Mouse (Mus musculus) embryonic fibroblast, embryonic 13.5 days (primary cell): ENCODE measurements around the gene Dhrs7. TPM values are rescaled to one million over a fixed set of nuclear protein-coding genes. Genes with fewer than 3 reads are reported as not detected.

Experiments
- H3K27ac ChIP-seq: 2 replicates; pipeline ENCODE4 v1.5.1; 2012; ENCODE audit warnings: low read length, control low read depth, inconsistent platforms; ENCODE audit not compliant: insufficient read depth
- H3K4me1 ChIP-seq: 2 replicates; pipeline ENCODE4 v1.6.1; 2011; ENCODE audit warnings: low read length; ENCODE audit not compliant: control insufficient read depth, insufficient read depth
- H3K4me3 ChIP-seq: 2 replicates; pipeline ENCODE4 v1.5.1; 2011; ENCODE audit warnings: mild to moderate bottlenecking, control low read depth, low read length; ENCODE audit not compliant: insufficient read depth
- CTCF ChIP-seq: IDR thresholded peaks from 2 replicates; pipeline ENCODE4 v1.5.1; 2011; ENCODE audit warnings: mild to moderate bottlenecking, control low read depth, low read length, moderate library complexity, borderline replicate concordance; ENCODE audit not compliant: insufficient read depth
- POLR2A ChIP-seq: IDR thresholded peaks from 2 replicates; pipeline ENCODE4 v1.6.1; 2011; ENCODE audit warnings: low read depth, mild to moderate bottlenecking, control low read depth, low read length, moderate library complexity
- polyA plus RNA-seq: library from polyadenylated mRNA; stranded (reverse); fragments of >200 nt; gene quantifications from 2 replicates; pipeline ENCODE4 v1.2.4, GENCODE M21; 2011; ENCODE audit warnings: low read depth; ENCODE audit not compliant: missing spikeins, insufficient read length

Gene Dhrs7
- polyA plus RNA-seq, 1 experiment, result 31.6 TPM

- TF ChIP-seq CTCF, result no peak
- TF ChIP-seq POLR2A, result no peak
- Histone ChIP-seq H3K27ac (no peak overlapping the region), H3K4me3 (no peak overlapping the region), H3K4me1 (no peaks in the 10 kb centered on the region)
Measured at GRCm38 (mm10) chr12:72682511-72683282, 18.0 kb upstream of the Dhrs7 start.

DNA sequence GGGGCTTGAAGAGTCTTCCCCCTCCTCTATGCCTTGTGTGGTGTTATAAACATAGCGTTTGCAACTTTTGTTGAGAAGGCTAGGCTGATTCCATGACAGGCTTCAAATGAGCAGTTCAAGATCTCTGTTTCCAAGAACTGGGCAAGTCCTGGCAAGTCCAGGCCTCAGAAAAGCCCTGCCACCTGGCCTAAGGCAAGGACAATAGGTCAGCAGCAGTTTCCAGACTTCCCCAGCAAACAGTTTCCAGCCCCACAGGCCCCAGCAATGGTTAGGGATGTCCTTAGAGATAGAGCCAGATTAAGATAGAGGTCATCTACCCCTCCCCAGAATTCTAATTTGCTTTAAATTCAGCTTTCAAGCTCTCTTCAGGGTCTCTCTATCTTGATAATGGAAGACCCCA is 17.2 kb upstream of the Dhrs7 start:
- TF ChIP-seq POLR2A (no peak), CTCF (no peak)
- Histone ChIP-seq H3K4me3 (no peak overlapping the region), H3K4me1 (no peaks in the 10 kb centered on the region), H3K27ac (no peak overlapping the region)

- Histone ChIP-seq H3K4me1 (no peaks in the 10 kb centered on the region), H3K4me3 (no peak overlapping the region), H3K27ac (no peak overlapping the region)
- TF ChIP-seq POLR2A (no peak), CTCF (no peak)
Measured at GRCm38 (mm10) chr12:72679635-72680034, 14.9 kb upstream of the Dhrs7 start.

GRCm38 (mm10) chr12:72674820-72675219 is 10.1 kb upstream of the Dhrs7 start:
- Histone ChIP-seq H3K4me3 (no peak overlapping the region), H3K4me1 (no peaks in the 10 kb centered on the region), H3K27ac (no peak overlapping the region)
- no peak for TF ChIP-seq POLR2A
- TF ChIP-seq CTCF, result no peak

GRCm38 (mm10) chr12:72674079-72674797 is 9.5 kb upstream of the Dhrs7 start:
- Histone ChIP-seq H3K4me3 (no peak overlapping the region), H3K27ac (no peak overlapping the region), H3K4me1 (no peaks in the 10 kb centered on the region)
- TF ChIP-seq CTCF (no peak), POLR2A (no peak)

DNA sequence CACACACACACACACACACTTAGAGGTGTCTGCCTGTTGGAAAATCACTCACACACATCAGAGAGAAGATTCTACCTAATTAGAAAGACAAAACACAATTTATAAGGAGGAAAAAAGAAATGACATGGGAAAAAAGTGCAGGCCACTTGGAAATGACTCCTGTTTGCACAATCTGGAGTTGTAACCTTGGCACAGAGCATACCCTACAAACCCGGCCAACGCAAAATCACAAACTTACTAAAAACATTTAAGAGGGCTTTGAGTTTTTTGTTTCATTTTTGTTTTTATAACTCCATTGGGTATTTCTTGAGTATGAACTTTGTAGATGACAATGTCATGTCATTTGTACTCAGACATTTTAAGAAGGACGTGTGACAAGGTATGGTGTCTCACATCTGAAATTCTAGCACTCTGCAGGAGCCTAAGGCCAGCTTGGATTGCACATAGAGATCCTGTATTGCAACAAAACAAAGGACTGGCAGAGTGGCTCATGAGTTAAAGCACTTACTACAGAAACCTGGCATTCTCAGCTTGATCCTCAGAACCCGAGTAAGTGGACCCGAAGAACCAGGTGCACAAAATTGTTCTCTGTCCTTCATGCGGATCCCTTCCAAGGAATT is 6.9 kb upstream of the Dhrs7 start:
- H3K27ac ChIP-seq, result no peak overlapping the region
- TF ChIP-seq POLR2A, result no peak
- no peak for TF ChIP-seq CTCF
- H3K4me3 ChIP-seq, result no peak overlapping the region
- H3K4me1 ChIP-seq, result no peaks in the 10 kb centered on the region

- H3K4me1 ChIP-seq, result no peaks in the 10 kb centered on the region
- TF ChIP-seq CTCF, result no peak
- no peak for TF ChIP-seq POLR2A
- H3K4me3 ChIP-seq, result no peak overlapping the region
- no peak overlapping the region for H3K27ac ChIP-seq
Measured at GRCm38 (mm10) chr12:72670921-72671320, 6.2 kb upstream of the Dhrs7 start.

DNA sequence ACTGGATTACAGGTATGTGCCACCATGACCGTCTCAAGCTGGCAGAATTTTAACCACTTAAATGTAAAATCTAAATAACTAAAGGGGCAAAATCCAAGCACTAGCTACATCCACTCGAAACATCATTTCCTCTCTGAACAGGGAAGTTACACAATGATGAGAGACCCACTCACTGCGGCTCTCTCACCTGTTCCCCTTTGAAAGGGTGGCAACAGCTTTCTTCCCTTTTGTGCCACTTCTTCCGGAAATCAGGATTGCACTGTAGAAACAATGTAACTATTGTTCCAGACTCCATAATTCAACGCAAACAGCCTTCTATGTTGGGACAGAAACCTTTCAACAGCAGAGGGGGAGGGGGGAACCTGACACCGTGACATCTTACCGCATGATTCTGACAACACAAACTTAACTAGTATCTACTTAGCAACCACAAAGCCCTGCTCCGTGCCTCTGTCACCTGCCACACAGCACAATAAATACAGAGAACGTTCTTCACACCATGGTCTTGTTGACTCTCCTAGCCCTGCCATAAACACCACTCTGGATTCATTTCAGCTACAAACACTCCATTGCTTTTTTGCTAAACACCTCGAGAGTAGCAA is 3.3 kb upstream of the Dhrs7 start:
- TF ChIP-seq CTCF, result no peak
- no peak for TF ChIP-seq POLR2A
- no peak overlapping the region for H3K27ac ChIP-seq
- no peak overlapping the region for H3K4me3 ChIP-seq
- no peaks in the 10 kb centered on the region for H3K4me1 ChIP-seq

DNA sequence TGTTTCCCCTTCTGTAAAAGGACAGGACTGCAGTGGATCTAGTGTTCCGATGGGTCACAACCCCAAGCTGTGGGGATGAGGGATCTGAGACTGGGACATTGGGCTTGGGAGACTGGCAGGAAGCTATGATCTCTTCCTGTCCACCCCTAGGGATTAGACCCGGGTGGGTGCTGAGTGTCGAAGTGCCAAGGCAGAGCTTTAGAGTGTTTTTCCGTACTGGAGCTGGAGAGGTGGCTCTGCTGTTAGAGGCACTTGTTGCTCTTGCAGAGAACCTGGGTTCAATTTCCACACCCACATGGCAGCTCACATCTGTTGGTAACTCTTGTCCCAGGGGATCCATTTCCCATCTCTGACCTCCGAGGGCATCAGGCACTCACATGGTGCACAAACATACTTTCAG is 1.3 kb upstream of the Dhrs7 start:
- Histone ChIP-seq H3K4me1 (no peaks in the 10 kb centered on the region), H3K27ac (no peak overlapping the region), H3K4me3 (no peak overlapping the region)
- no peak for TF ChIP-seq CTCF
- no peak for TF ChIP-seq POLR2A
